Mouse (Mus musculus): ENCODE results near the gene Mctp1. TPM values are rescaled to one million over a fixed set of nuclear protein-coding genes. Genes with fewer than 3 reads are reported as not detected.

The Mctp1 gene
- polyA plus RNA-seq, 1 experiment: 0.54 TPM

DNA sequence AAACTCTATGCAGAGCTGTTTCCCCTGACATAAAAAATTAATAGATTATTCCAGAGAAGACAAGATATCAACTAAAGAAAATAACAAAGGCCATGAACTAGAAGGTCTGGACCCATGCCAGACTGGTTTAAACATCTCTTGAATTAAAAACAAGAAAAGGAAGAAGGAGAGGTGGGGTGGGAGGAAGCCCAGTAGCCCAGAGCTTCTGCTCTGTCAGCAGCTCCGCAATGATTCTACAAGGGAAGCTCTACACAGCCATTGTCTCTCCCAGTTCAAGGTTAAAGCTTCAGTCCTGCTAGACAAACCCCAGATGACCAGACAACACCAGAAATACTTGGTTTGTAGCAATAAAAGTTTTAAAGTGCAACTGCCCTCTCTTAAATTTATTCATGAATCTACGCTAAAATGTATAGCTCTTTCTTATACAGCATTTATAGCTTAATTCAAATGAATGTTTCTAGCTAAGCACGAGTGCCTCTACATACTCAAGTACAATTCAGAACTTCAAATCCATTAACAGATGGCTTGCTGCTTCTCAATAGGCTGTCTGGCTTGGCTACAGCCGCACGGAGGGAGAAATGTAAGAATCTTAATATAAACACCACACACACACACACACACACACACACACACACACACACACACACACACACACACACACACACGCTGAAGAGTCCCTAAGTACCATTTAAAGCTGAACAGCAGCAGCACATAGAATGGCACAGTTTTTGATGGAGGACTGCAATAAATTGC lies 663.0 kb downstream of the Mctp1 start:
- TF ChIP-seq CTCF (IDR thresholded peaks at IDR 0.05; ENCODE audit: borderline replicate concordance, insufficient read depth, low read length): no peak
- TF ChIP-seq POLR2A (IDR thresholded peaks at IDR 0.05; ENCODE audit: low read depth, low read length): no peak
- H3K27ac ChIP-seq (ENCODE audit: insufficient read depth, low read length): no peak overlapping the region
- no peak overlapping the region for H3K4me3 ChIP-seq (ENCODE audit: insufficient read depth, low read length)
- no peaks in the 10 kb centered on the region for H3K4me1 ChIP-seq (ENCODE audit: control insufficient read depth, insufficient read depth, low read length)

DNA sequence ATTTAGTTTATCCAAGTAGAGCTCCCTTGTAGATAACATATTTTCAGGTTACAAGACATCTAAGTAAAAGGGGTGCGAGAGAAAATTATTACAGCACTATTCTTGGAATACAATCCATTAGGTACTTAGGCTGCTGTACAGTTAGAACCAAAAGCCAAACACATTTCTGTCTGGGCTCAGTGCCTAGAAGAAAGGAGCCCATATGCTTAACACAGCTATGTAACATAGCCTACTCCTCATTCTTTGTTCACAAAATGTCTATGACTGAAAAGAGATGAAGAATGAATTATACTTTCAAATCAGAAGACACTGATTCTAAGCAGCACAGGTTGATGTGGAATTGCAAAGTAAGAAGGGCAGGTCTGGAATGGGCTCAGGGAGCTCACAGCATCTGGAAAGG lies 664.1 kb downstream of the Mctp1 start:
- H3K4me3 ChIP-seq (ENCODE audit: insufficient read depth, low read length): no peak overlapping the region
- H3K27ac ChIP-seq (ENCODE audit: insufficient read depth, low read length): no peak overlapping the region
- no peaks in the 10 kb centered on the region for H3K4me1 ChIP-seq (ENCODE audit: control insufficient read depth, insufficient read depth, low read length)
- TF ChIP-seq POLR2A (IDR thresholded peaks at IDR 0.05; ENCODE audit: low read depth, low read length) (no peak), CTCF (IDR thresholded peaks at IDR 0.05; ENCODE audit: borderline replicate concordance, insufficient read depth, low read length) (no peak)

GRCm38 (mm10) chr13:77049736-77050135 lies 665.4 kb downstream of the Mctp1 start:
- TF ChIP-seq CTCF (IDR thresholded peaks at IDR 0.05; ENCODE audit: borderline replicate concordance, insufficient read depth, low read length) (no peak), POLR2A (IDR thresholded peaks at IDR 0.05; ENCODE audit: low read depth, low read length) (no peak)
- Histone ChIP-seq H3K4me3 (ENCODE audit: insufficient read depth, low read length) (no peak overlapping the region), H3K27ac (ENCODE audit: insufficient read depth, low read length) (no peak overlapping the region), H3K4me1 (ENCODE audit: control insufficient read depth, insufficient read depth, low read length) (no peaks in the 10 kb centered on the region)

GRCm38 (mm10) chr13:77063221-77063620 lies 678.9 kb downstream of the Mctp1 start:
- no peak overlapping the region for H3K27ac ChIP-seq (ENCODE audit: insufficient read depth, low read length)
- H3K4me1 ChIP-seq (ENCODE audit: control insufficient read depth, insufficient read depth, low read length): no peaks in the 10 kb centered on the region
- no peak overlapping the region for H3K4me3 ChIP-seq (ENCODE audit: insufficient read depth, low read length)
- TF ChIP-seq POLR2A (IDR thresholded peaks at IDR 0.05; ENCODE audit: low read depth, low read length) (no peak), CTCF (IDR thresholded peaks at IDR 0.05; ENCODE audit: borderline replicate concordance, insufficient read depth, low read length) (no peak)

DNA sequence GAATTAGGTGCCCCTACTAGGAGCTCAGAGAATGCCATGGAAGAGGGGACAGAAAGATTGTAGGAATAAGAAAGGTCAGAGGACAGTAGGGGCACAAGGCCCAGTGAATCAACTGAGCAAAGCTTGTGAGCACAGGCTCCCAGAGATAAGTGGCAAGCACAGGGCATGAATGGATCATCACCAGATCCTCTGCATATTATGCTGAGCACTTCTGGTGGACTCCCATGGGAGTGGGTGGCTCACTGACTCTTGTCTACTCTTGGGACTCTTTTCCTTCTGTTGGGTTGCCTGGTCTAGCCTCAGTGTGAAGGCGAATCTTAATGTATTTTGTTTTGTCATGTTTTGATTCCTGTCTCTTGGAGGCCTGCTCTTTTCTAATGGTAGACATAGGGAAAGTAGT lies 684.5 kb downstream of the Mctp1 start:
- no peak for TF ChIP-seq CTCF (IDR thresholded peaks at IDR 0.05; ENCODE audit: borderline replicate concordance, insufficient read depth, low read length)
- TF ChIP-seq POLR2A (IDR thresholded peaks at IDR 0.05; ENCODE audit: low read depth, low read length): no peak
- no peak overlapping the region for H3K27ac ChIP-seq (ENCODE audit: insufficient read depth, low read length)
- H3K4me3 ChIP-seq (ENCODE audit: insufficient read depth, low read length): no peak overlapping the region
- H3K4me1 ChIP-seq (ENCODE audit: control insufficient read depth, insufficient read depth, low read length): no peaks in the 10 kb centered on the region

DNA sequence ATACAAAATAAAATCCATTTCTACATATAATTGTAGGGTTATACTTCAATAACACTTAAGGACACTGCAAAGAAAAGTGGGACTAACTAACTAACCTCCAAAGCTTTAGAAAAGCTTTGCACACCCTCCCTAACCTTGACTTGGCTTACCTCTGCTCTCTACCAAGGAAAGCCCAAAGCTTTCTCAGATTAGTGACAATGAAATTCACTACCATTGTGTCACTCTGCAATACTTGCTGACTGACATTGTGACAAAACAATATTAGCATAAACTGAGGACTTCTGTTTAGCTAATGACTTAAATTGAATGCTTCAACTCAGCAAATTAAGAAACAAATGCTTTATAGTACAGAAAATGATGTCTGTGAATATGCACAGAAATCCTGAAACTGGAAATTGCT lies 687.7 kb downstream of the Mctp1 start:
- Histone ChIP-seq H3K4me1 (ENCODE audit: control insufficient read depth, insufficient read depth, low read length) (no peaks in the 10 kb centered on the region), H3K4me3 (ENCODE audit: insufficient read depth, low read length) (no peak overlapping the region), H3K27ac (ENCODE audit: insufficient read depth, low read length) (no peak overlapping the region)
- no peak for TF ChIP-seq POLR2A (IDR thresholded peaks at IDR 0.05; ENCODE audit: low read depth, low read length)
- TF ChIP-seq CTCF (IDR thresholded peaks at IDR 0.05; ENCODE audit: borderline replicate concordance, insufficient read depth, low read length): no peak

Other genes with a start within 250 kb of the Mctp1 start
- not detected in 2 replicates for gene Fam81b, start 79.5 kb upstream of the Mctp1 start, polyA plus RNA-seq (2011; ENCODE audit: insufficient read length, low read depth, missing spikeins)